Mouse (Mus musculus) spleen, embryonic (tissue): ENCODE results near the gene Tada2b.

ENCODE experiments used
- CTCF ChIA-PET: fragments of 350-600 bp; sonication (Branson Sonifier 250); formaldehyde crosslinking; loops from one replicate; lab custom pipeline; 2022; lab: Charles Lee

The Tada2b gene

GRCm38 (mm10) chr5:36484171-36484990 lies at the start of gene Tada2b, which contains the start of gene Ccdc96:
Tada2b (minus strand) TSS chr5:36484285.
Ccdc96 (plus strand) TSS chr5:36484588.
- CTCF ChIA-PET: interaction anchor here (1.9 kb wide), 1 partner anchor 10 kb away, joined by 7 read pairs; no protein-coding TSS in a partner anchor

- CTCF ChIA-PET: no interaction called here
Observed at GRCm38 (mm10) chr5:36530129-36530751, 46.2 kb upstream of the Tada2b start.

GRCm38 (mm10) chr5:36529698-36530097 lies 45.6 kb upstream of the Tada2b start:
- CTCF ChIA-PET: no interaction called here

DNA sequence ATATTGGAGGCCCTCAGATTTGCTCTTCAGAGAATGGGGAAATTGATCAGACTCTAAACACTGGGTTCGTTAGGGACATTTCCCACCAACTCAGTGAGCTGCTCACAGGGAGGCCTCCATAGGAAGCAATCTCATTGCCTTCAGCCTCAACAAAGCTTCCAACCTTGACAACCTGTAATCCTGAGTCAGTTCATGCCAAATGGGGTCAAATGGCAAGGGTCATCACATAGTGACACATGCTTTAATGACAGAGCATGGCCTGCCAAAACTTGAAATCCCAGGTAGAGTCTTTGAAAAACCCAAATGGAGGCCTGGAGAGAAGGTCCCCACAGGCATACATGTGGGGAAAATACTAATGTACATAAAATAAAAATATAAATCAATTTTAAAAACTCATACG lies 42.8 kb upstream of the Tada2b start:
- CTCF ChIA-PET: interaction anchor here (0.8 kb wide), 1 partner anchor 17 kb away, joined by 3 read pairs; no protein-coding TSS in a partner anchor

DNA sequence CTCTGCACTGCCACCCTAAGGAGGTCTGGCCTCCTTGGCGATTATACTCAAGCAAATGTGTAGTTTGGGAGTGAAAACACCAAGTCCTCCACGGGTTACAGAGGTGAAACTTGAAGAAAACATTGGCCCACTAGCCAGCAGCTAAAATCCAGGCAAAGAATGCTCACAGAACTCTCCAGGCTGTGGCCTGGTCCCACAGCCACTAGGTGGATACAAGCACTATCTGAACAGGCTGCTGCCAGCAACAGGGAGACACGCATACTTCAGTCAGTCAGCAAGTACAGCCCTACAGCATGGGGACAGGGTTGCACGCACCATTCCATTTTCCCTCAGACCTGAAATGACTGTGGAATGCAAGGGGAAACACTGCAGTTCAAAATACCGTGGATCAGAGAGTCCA lies 42.2 kb upstream of the Tada2b start:
- CTCF ChIA-PET: interaction anchor here (0.8 to 1.4 kb wide), 2 partner anchors 18 to 61 kb away, joined by 3 read pairs; no protein-coding TSS in a partner anchor

- CTCF ChIA-PET: interaction anchor here (1.4 kb wide), 1 partner anchor 60 kb away, joined by 3 read pairs; no protein-coding TSS in a partner anchor
Observed at GRCm38 (mm10) chr5:36525216-36525615, 41.1 kb upstream of the Tada2b start.

DNA sequence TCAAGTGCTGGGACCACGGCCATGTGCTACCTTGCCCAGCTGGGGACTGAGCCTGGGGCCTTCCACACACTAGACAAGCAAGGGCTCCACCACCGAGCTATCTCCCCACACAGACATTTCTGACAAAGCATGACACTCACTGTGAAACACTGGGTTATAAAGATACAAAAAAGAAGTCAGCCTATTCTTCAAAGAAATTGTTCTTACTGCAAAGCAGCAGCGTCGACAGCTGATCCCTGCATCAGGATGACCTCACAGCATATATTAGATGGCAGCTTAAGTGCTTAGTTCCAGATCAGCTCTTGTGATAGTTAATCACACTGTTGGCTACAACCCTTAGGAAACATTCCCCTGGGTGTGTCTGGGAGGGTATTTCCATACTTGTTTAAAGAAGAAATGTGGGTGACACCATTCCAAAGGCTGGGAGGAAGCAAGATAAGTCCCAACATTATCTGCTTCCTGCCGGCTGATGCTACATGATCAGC lies 39.2 kb upstream of the Tada2b start:
- CTCF ChIA-PET: no interaction called here

- CTCF ChIA-PET: no interaction called here
Observed at GRCm38 (mm10) chr5:36522782-36523181, 38.7 kb upstream of the Tada2b start.

- CTCF ChIA-PET: interaction anchor here (0.6 kb wide), 3 partner anchors 61 to 800 kb away, joined by 3 to 14 read pairs (median 5); no protein-coding TSS in a partner anchor
Observed at GRCm38 (mm10) chr5:36519751-36520150, 35.7 kb upstream of the Tada2b start.

- CTCF ChIA-PET: interaction anchor here (0.8 kb wide), 1 partner anchor 37 kb away, joined by 4 read pairs; no protein-coding TSS in a partner anchor
Observed at GRCm38 (mm10) chr5:36517596-36517995, 33.5 kb upstream of the Tada2b start.

DNA sequence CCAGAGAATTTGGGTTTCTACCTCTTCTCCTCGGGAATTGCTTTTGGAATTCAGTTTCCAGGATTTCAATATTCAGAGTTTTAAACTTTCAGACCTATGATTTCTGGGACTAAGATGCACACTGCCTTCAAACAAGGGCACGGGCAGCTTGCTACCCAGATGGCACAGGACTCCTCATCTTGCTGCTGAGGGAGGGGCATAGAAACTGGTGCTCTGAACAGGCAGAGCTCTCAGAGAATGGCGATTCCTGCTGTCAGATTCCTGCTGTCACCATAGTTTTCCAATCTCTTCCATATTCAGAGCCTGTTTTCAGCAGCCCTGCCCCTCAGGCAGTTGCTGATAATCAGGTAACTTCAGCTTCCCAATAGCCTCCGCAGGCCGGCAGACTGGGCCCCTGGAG lies 31.5 kb upstream of the Tada2b start:
- CTCF ChIA-PET: no interaction called here

DNA sequence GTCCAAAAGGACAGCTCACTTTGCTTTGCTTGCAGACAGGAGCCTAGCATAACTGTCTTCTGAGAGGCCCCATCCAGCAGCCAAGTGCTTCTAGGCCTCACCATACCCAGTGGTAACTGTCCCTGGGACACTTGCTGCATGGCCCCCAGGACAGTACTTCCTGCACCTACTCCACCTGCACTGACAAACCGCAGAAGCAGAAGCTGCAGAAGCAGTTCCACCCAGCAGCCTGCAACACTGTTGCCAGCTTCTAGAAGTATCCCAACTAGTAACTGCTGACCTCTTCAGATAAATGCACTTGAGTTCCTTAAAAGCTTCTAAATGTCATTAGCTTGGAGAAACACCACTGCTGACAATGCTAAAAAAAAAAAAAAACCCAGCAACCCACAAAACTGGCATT lies 31.0 kb upstream of the Tada2b start:
- CTCF ChIA-PET: no interaction called here

- CTCF ChIA-PET: no interaction called here
Observed at GRCm38 (mm10) chr5:36510956-36511355, 26.9 kb upstream of the Tada2b start.

GRCm38 (mm10) chr5:36508351-36508750 lies 24.3 kb upstream of the Tada2b start:
- CTCF ChIA-PET: no interaction called here

- CTCF ChIA-PET: no interaction called here
Observed at GRCm38 (mm10) chr5:36505643-36506042, 21.6 kb upstream of the Tada2b start.

GRCm38 (mm10) chr5:36505235-36505634 lies 21.1 kb upstream of the Tada2b start:
- CTCF ChIA-PET: no interaction called here

GRCm38 (mm10) chr5:36494709-36495108 lies 10.6 kb upstream of the Tada2b start:
- CTCF ChIA-PET: no interaction called here

DNA sequence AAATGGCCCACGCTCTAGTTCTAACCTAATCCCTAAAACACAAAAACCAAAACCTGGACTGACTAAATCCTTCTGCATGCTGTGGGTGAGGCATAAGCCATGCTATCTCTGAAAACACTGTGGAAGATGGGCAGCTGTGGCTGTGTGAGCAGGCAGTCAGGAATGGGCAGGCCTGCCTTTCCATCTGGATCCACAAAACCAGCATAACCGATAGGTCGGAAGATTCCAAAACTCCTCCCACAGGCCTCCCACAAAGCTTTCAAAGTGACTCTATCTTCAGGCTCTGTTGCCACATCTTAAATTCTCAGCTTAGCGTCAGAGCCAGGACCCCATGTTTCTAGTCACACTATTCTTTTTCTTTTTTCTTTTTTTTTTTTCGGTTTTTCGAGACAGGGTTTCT lies 9.8 kb upstream of the Tada2b start:
- CTCF ChIA-PET: interaction anchor here (0.7 kb wide), 1 partner anchor 15 kb away, joined by 3 read pairs; no protein-coding TSS in a partner anchor

GRCm38 (mm10) chr5:36489225-36489624 lies 5.1 kb upstream of the Tada2b start:
- CTCF ChIA-PET: interaction anchor here (0.7 to 2.1 kb wide), 3 partner anchors 9 to 309 kb away, joined by 3 to 6 read pairs (median 4); no protein-coding TSS in a partner anchor

DNA sequence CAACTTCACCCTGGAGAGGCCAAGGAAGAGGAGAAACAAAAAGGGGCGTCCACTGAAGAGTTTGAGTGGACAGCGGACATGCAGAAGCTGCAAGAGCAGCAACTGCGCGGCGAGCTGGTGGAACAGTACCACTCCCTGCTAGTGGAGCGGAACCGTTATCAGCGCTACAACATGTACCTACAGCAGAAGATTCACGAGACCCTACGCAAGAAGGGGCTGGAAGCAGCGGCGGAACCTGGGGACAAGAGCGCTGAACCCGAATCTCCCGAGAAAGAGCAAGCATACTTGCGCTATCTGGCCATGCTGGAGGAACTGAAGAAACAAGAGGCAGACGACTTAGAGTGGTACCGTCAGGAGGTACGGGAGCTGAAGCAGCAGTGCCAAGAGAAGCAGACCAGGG lies 1.2 kb upstream of the Tada2b start:
- CTCF ChIA-PET: interaction anchor here (0.6 kb wide), 1 partner anchor 77 kb away, joined by 8 read pairs; no protein-coding TSS in a partner anchor

GRCm38 (mm10) chr5:36483203-36484101 lies 633 bp downstream of the Tada2b start:
- CTCF ChIA-PET: interaction anchor here (0.7 to 1.9 kb wide), 3 partner anchors 9 to 20 kb away, joined by 3 to 7 read pairs (median 3); no protein-coding TSS in a partner anchor
